Mouse (Mus musculus): ENCODE results near the gene Tsc22d1.

Tsc22d1 gene

DNA sequence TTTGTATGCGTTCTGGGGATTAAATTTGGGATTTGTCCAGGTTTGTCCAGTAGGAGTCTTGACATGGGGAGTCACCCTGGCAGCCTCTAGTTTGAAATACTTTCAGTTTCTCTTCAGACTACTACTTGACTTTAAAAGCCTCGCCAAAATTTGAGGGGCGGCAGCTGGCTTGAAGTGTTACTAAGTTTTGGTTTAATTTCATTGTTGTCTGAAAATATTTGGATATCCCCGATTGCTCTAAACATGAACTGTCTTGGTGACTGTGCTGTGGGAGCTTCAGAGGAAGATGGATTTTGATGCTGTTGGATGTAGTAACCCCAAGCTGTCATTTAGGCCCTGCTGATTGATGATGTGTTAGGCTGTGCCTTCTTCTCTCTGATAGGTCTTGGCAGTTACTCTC is 34.2 kb downstream of the Tsc22d1 start:
- DNase-seq: no peak

- no peak for DNase-seq
These were observed 36.2 kb downstream of the Tsc22d1 start for GRCm38 (mm10) chr14:76451011-76451410.

- DNase-seq: no peak
These were observed 38.1 kb downstream of the Tsc22d1 start for GRCm38 (mm10) chr14:76452751-76453360.

- no peak for DNase-seq
These were observed 39.9 kb downstream of the Tsc22d1 start for GRCm38 (mm10) chr14:76454673-76455072.

DNA sequence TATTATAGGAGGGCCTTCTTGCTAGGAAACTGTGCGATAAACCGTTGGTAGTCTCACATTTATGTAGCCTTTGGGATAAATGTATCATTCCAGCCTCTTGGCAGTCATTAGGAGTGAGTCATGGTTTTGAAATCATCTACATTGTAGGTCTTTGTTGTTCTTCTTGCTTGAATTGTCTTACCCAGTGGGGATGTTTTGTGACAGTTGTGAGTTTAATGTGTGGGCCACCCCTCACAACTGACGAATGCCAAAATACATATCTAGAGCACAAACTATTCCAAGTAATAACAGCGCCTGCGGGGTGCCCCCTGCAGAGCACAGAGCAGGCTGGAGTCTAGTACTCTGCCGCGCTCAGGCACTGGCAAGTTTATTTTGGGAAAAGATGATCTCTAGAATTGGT is 40.4 kb downstream of the Tsc22d1 start:
- no peak for DNase-seq

DNA sequence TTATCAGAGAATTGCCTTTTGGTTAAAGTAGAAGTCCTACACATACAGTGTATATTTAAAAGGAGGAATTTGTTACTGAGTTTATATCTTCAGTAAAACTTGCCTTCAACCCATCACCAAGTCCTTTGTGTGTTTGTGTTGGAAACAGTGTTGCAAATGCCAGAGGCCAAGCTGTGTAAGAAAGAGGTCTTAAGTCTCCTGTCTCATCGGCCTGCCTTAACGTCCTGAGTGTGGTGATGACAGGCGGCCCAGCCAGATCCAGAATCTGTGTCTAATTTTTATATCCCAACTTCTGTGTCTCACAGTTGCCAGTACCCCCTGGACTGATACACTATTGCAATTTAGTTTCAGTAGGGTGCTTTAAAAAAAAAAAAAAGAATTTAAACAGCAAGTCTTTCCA is 42.9 kb downstream of the Tsc22d1 start:
- DNase-seq: no peak

DNA sequence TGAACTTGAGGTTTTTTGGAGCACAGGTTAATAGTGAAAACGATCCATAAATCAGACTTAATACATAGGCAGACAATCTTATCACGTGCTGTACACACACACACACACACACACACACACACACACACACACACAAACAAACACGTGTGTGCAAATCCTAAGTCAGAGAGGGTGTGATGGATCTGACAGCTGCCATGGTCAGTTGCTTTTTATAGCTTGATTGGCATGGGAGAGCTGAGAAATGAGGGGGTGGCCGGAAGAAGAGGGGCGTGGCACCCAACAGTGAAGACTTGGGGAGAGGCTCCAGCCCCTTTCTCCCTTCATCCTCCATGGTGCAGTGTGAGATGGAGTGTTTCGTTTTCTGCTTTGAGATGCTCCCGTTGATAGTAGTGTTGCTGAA is 45.4 kb downstream of the Tsc22d1 start:
- DNase-seq: no peak

DNA sequence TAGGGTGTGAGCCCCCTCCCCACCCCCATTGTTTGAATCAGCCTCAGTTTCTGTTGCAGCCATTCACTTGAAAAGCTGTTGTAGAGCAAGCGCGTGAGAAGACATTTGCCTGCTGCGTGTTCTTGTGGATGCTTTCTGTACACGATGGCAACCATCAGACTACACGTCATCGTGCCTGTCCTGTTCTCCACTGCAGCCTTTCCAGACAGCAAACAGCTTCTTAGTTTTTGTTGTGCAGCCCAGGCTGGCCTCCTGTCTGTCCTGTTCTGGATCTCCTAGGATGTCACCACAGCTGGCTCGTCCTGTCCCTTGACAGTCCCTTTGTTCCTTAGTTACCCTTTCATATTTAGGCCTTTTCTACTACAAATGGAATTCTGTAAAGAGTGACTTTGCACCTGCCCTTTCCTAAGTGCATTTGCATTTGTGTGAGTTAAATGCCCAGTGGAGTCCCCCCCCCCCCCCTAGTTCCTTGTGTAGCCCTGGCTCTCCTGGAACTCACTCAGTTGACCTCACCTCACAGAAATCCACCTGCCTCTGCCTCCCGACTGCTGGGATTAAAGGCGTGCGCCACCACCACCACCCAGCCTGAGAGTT is 46.5 kb downstream of the Tsc22d1 start:
- no peak for DNase-seq

DNA sequence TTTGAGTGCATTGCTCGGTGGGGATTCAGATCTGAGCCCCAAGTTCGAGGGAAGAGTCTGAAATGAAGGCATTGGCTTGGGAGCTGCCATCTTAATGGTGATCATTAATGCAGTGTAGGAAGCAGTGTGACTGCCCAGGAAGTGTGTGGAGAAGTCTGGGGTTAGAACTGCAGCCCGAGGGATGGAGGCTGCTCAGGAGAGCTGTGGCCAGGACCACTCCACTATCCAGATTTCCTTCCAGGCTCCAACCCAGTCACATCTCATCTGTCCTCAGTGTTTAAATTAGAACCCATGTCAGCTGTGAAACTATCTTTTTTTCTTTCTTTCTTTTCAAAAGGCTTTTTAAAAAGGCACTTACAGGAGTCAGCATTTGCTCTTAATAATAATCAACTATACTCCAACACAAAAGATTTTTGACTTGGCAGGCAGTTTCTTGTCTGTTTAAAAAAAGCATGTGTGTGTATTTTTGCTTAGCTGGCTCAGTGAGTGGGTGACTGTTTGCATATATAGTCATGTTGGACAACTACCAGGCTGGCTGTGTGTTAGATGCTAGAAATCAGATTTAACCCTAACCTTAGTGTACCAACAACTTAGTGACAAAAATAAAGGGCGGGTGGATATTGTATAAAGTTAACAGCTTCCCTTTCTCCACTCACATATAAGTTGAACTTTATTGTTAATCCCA is 48.8 kb downstream of the Tsc22d1 start:
- no peak for DNase-seq

DNA sequence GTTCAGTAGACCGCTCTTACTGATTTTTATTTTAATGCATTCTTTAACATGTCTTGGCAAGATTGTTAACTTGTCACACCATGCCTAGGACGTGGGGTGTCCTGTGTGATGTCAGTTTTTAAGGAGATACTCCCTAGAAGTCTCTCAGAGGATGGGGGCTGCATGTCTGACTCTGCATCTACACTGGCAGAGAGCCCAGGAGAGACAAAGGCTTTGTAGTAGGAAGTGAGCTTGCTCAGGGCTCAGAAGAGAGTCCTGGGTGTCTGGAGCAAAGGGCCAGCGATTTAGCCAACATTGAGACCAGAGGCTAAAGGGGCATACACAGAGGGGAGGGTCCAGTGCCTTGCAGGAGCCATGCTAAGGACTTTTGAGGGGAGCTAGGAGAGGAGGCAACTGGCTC is 50.2 kb downstream of the Tsc22d1 start:
- DNase-seq: no peak

GRCm38 (mm10) chr14:76466641-76467323 is 52.0 kb downstream of the Tsc22d1 start:
- peak; percentile 19 to 69 for DNase-seq

GRCm38 (mm10) chr14:76467932-76468331 is 53.2 kb downstream of the Tsc22d1 start:
- no peak for DNase-seq

DNA sequence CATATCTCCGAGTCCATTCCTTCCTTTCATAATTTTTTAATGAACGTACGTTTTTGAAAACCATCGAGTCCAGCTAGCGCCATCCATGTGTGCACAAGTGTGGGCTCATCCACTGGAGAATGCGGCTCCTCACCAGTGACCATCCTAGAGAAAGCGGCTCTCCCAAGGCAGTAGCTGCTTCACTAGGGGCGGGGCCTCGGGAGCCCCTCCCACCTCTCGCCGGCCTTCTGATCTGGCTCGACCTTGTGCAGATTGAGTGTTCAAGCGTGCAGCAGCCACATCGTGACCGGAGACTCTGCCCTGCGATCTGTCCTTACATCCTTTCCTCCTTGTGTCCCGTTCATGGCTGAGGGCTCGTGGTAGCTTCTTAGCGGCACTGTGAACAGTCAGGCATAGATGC is 56.5 kb downstream of the Tsc22d1 start:
- DNase-seq: no peak

- DNase-seq: no peak
These were observed 57.7 kb downstream of the Tsc22d1 start for GRCm38 (mm10) chr14:76472487-76472886.

DNA sequence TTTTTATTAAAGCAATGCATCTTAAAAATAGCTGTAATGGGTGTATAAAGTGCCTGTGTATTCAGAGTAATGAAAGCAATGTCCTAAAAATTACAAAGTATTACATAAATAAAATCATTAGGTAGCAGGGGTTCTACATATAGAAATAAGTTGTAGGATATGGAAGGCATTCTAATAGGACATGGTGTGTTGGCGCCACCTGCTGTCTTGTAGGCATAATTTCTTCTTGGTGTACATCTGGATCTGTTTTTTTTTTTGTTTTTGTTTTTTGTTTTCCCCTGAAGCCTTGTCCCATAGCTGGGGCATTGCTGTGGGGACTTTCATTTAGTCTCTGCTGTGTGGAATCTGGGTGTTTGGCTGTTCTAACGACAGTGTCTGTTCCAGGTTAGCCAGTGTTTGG is 58.6 kb downstream of the Tsc22d1 start:
- DNase-seq: peak in 1 of 2 experiments; percentile 51

- DNase-seq: no peak
These were observed 59.4 kb downstream of the Tsc22d1 start for GRCm38 (mm10) chr14:76474165-76474564.

DNA sequence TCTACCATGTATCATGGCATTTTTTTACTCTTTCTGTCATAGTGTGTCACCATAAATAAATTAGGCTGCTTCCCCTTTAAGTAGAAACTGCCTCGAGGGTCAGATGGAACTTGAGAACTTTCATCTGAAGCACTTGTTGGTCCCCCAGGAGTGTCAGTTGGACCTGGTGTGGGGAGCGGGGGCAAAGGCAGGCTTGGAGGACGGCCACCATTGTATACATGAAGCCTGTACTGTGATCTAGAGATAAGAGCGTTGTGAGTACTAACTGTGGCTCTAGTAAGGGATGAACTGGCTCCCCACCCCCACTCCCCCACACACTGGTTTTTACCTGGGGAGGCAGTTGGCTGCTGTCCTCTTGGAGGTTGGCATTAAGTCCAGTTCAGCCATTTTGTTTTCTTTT is 62.0 kb downstream of the Tsc22d1 start:
- DNase-seq: no peak

GRCm38 (mm10) chr14:76478076-76478475 is 63.3 kb downstream of the Tsc22d1 start:
- no peak for DNase-seq

DNA sequence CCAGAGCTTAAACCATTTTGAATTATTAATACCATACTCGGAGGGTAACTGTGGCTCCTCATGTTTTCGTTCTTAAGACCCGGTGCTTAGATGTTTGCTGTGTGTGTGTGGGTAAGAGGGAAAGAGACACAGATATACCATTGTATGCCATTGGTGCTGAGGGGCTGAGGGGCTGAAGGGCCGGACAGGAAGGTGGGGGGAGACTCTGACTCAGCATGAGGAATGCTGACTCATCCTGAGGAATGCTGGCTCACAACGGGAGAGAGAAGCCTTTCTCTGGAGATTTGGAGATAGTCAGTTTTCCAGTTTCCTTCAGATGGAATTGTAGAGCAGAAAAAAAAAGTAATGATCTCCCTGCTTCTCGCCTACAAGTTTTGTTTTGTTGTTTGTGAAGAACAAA is 63.9 kb downstream of the Tsc22d1 start:
- DNase-seq: no peak

GRCm38 (mm10) chr14:76479867-76480266 is 65.1 kb downstream of the Tsc22d1 start:
- DNase-seq: no peak

- DNase-seq: no peak
These were observed 65.7 kb downstream of the Tsc22d1 start for GRCm38 (mm10) chr14:76480507-76480906.

- DNase-seq: no peak
These were observed 68.9 kb downstream of the Tsc22d1 start for GRCm38 (mm10) chr14:76483701-76484100.

GRCm38 (mm10) chr14:76487609-76488008 is 72.8 kb downstream of the Tsc22d1 start:
- DNase-seq: no peak
